Mouse (Mus musculus): ENCODE measurements around the gene Mrpl9.

GRCm38 (mm10) chr3:94399663-94400310 lies 43.3 kb upstream of the Mrpl9 start:
- no peak for TF ChIP-seq CTCF (conservative IDR thresholded peaks at IDR 0.05; ENCODE audit: low read length)
- no peak for TF ChIP-seq POU5F1 (IDR thresholded peaks at IDR 0.05; ENCODE audit: borderline replicate concordance, low read length)
- TF ChIP-seq NANOG (IDR thresholded peaks at IDR 0.05; ENCODE audit: borderline replicate concordance, low read length): no peak

Measured in E14TG2a.4 (cell line).